Mouse (Mus musculus) ES-E14 (cell line): ENCODE results near the gene Tmem135. TPM values are rescaled to one million over a fixed set of nuclear protein-coding genes. Genes with fewer than 3 reads are reported as not detected.

Experiments used
- DNase-seq: peaks from one replicate; pipeline ENCODE4 v3.0.0-alpha.2; 2013; ENCODE audit warnings: low read depth, low spot score
- H3K27ac ChIP-seq: 2 replicates; pipeline ENCODE4 v1.5.1; 2012; ENCODE audit warnings: low read depth, mild to moderate bottlenecking, low read length, moderate library complexity, mixed read lengths; ENCODE audit not compliant: poor library complexity, insufficient read depth, severe bottlenecking
- H3K36me3 ChIP-seq: 2 replicates; pipeline ENCODE4 v1.6.1; 2012; ENCODE audit warnings: mild to moderate bottlenecking, low read length, moderate library complexity, mixed read lengths; ENCODE audit not compliant: control insufficient read depth, poor library complexity, insufficient read depth, severe bottlenecking
- H3K4me1 ChIP-seq, 2 experiments: fragments of 150-350 bp in 1 of 2; sonication (generic) in 1 of 2; 2 replicates each; pipeline ENCODE4 v1.6.1; 2012; ENCODE audit warnings: low read length in 2 of 2, mild to moderate bottlenecking in 1 of 2, mixed read lengths in 1 of 2; ENCODE audit not compliant: control insufficient read depth in 2 of 2, insufficient read depth in 2 of 2, poor library complexity in 1 of 2
- H3K4me3 ChIP-seq, 2 experiments: fragments of 150-350 bp in 1 of 2; sonication (generic) in 1 of 2; 2 replicates each; pipeline ENCODE4 v1.5.1; 2012; ENCODE audit warnings: low read length in 2 of 2, low read depth in 1 of 2, mild to moderate bottlenecking in 1 of 2, mixed read lengths in 1 of 2; ENCODE audit not compliant: insufficient read depth in 1 of 2, poor library complexity in 1 of 2, severe bottlenecking in 1 of 2
- H3K9ac ChIP-seq: 2 replicates; pipeline ENCODE4 v1.6.1; 2012; ENCODE audit warnings: low read depth, mild to moderate bottlenecking, low read length, mixed read lengths; ENCODE audit not compliant: poor library complexity, insufficient read depth, severe bottlenecking
- H3K9me3 ChIP-seq: fragments of 150-350 bp; sonication (generic); 2 replicates; pipeline ENCODE4 v1.6.1; 2012; ENCODE audit warnings: low read depth, mild to moderate bottlenecking, low read length; ENCODE audit not compliant: control insufficient read depth, insufficient read depth
- CHD2 ChIP-seq: IDR thresholded peaks from 2 replicates; pipeline ENCODE4 v1.6.1; 2014; ENCODE audit warnings: mild to moderate bottlenecking, low read depth, low read length, inconsistent platforms
- HCFC1 ChIP-seq: IDR thresholded peaks from 2 replicates; pipeline ENCODE4 v1.6.1; 2012; ENCODE audit warnings: low read length, inconsistent platforms, borderline replicate concordance; ENCODE audit not compliant: insufficient read depth
- MAFK ChIP-seq: IDR thresholded peaks from 2 replicates; pipeline ENCODE4 v1.6.1; 2014; ENCODE audit warnings: mild to moderate bottlenecking, low read depth, low read length, inconsistent platforms; ENCODE audit not compliant: insufficient read depth
- ZC3H11A ChIP-seq: IDR thresholded peaks from 2 replicates; pipeline ENCODE4 v1.6.1; 2012; ENCODE audit warnings: low read depth, mild to moderate bottlenecking, inconsistent platforms, low read length, borderline replicate concordance
- ZNF384 ChIP-seq: IDR thresholded peaks from 2 replicates; pipeline ENCODE4 v1.6.1; 2012; ENCODE audit warnings: low read depth, low read length, inconsistent platforms
- in situ Hi-C, 2 experiments: fragments of 600-800 bp; cut with MboI; formaldehyde crosslinking; loops; one replicate each; pipeline ENCODE4 v1.15.1; 2025; ENCODE audit warnings: low sequenced_read_pairs in 2 of 2, inconsistent platforms in 1 of 2; ENCODE audit not compliant: unreplicated experiment in 2 of 2
- total RNA-seq: library from RNA; depleted of rRNA; stranded (reverse); fragments of 300-350 nt; gene quantifications from 2 replicates; pipeline ENCODE4 v1.2.3, GENCODE M21; 2012

The Tmem135 gene
- total RNA-seq, 1 experiment = 19.0 TPM

DNA sequence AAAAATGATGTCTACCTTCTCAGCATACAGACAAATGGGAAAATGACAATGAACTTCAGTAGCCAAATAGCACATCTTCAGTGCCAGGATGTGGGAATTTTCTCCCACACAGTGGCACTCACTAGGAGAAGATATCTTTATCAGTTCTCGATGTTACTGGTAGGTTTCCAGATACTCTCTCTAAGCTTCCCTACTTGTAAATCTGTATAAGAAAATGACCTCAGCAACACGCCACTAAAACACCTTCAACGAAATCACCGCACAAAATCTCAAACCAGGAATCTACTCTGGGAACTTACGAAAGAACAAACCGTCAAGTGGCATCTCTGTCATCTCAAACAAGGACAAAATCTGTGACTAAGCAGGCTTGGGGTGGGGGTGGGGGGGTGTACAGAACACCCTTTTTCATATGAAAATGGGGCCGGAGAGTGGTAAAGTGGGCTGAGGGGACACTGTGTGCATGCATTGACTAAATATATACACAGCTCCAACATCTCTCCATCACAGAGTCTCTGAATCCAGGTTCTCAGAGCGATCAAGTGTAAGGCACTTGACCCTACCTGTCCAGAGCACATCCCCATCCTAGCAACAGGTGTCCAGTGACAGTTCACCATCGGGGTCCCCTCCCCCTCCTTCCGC lies 66.2 kb downstream of the Tmem135 start:
- Histone ChIP-seq H3K9ac (peak overlapping the region; percentile 86), H3K27ac (no peak overlapping the region; the same call in 1 of the 2 replicates), H3K4me1 (peaks cover 4 to 7% of the 10 kb centered on the region in 2 experiments; a peak in 3 of 4 replicates), H3K36me3 (no peaks in the 10 kb centered on the region), H3K4me3 (peak overlapping the region; percentile 94 to 98), H3K9me3 (no peaks in the 10 kb centered on the region)
- TF ChIP-seq HCFC1 = no peak
- TF ChIP-seq MAFK = no peak
- no peak for TF ChIP-seq ZNF384
- no peak for TF ChIP-seq ZC3H11A
- no peak for TF ChIP-seq CHD2
- DNase-seq = no peak
- in situ Hi-C loops = no loop called here

GRCm38 (mm10) chr7:89336434-89336833 lies 67.6 kb downstream of the Tmem135 start:
- Histone ChIP-seq H3K4me1 (peaks cover 2 to 5% of the 10 kb centered on the region in 2 experiments; a peak in 2 of 4 replicates), H3K9me3 (no peaks in the 10 kb centered on the region), H3K9ac (no peak overlapping the region), H3K4me3 (no peak overlapping the region), H3K27ac (no peak overlapping the region), H3K36me3 (no peaks in the 10 kb centered on the region)
- in situ Hi-C loops = no loop called here
- DNase-seq = no peak
- TF ChIP-seq MAFK = no peak
- TF ChIP-seq ZNF384 = no peak
- no peak for TF ChIP-seq CHD2
- no peak for TF ChIP-seq HCFC1
- TF ChIP-seq ZC3H11A = no peak

- in situ Hi-C loops = no loop called here
- H3K4me1 ChIP-seq = peaks cover 0 to 2% of the 10 kb centered on the region in 2 experiments; a peak in 2 of 4 replicates
- H3K27ac ChIP-seq = no peak overlapping the region
- no peak overlapping the region for H3K4me3 ChIP-seq
- no peak for DNase-seq
- H3K36me3 ChIP-seq = no peaks in the 10 kb centered on the region
- no peak for TF ChIP-seq CHD2
- TF ChIP-seq ZC3H11A = no peak
- no peak for TF ChIP-seq MAFK
- TF ChIP-seq ZNF384 = no peak
- TF ChIP-seq HCFC1 = no peak
- H3K9ac ChIP-seq = no peak overlapping the region
- H3K9me3 ChIP-seq = no peaks in the 10 kb centered on the region
These were observed 68.7 kb downstream of the Tmem135 start for GRCm38 (mm10) chr7:89335316-89335715.

DNA sequence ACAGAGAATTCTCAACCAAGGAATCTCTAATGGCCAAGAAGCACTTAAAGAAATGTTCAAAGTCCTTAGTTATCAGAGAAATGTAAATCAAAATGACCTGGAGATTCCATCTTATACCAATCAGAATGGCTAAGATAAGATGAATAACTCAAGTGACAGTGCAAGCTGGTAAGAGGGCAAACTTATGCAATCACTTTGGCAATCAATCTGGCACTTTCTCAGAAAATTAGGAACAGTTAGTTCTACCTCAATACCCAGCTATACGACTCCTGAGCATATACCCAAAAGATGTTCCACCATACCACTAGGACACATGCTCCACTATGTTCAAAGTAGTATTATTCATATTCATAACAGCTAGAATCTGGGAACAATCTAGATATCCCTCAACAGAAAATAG lies 74.1 kb downstream of the Tmem135 start:
- H3K4me1 ChIP-seq = no peaks in the 10 kb centered on the region; a peak in 1 of 4 replicates
- no peaks in the 10 kb centered on the region for H3K9me3 ChIP-seq
- H3K27ac ChIP-seq = no peak overlapping the region
- TF ChIP-seq CHD2 = no peak
- no peak for TF ChIP-seq ZNF384
- TF ChIP-seq HCFC1 = no peak
- TF ChIP-seq MAFK = no peak
- no peak for TF ChIP-seq ZC3H11A
- no peak overlapping the region for H3K9ac ChIP-seq
- no peak for DNase-seq
- in situ Hi-C loops = no loop called here
- no peak overlapping the region for H3K4me3 ChIP-seq
- H3K36me3 ChIP-seq = no peaks in the 10 kb centered on the region
